Mouse (Mus musculus) kidney, adult 2 months (tissue): ENCODE data around the gene Rad9a.

ENCODE experiments used
- CTCF ChIP-seq: fragments of 200-500 bp; conservative IDR thresholded peaks from 2 replicates; pipeline ENCODE4 v1.5.1; 2011; ENCODE audit warnings: low read depth, mild to moderate bottlenecking, control low read depth, low read length, moderate library complexity, mixed read lengths; ENCODE audit not compliant: insufficient read depth, insufficient read length
- POLR2A ChIP-seq: fragments of 200-500 bp; IDR thresholded peaks from one replicate; pipeline ENCODE4 v1.6.1; 2011; ENCODE audit warnings: low read depth, low read length, control low read depth

DNA sequence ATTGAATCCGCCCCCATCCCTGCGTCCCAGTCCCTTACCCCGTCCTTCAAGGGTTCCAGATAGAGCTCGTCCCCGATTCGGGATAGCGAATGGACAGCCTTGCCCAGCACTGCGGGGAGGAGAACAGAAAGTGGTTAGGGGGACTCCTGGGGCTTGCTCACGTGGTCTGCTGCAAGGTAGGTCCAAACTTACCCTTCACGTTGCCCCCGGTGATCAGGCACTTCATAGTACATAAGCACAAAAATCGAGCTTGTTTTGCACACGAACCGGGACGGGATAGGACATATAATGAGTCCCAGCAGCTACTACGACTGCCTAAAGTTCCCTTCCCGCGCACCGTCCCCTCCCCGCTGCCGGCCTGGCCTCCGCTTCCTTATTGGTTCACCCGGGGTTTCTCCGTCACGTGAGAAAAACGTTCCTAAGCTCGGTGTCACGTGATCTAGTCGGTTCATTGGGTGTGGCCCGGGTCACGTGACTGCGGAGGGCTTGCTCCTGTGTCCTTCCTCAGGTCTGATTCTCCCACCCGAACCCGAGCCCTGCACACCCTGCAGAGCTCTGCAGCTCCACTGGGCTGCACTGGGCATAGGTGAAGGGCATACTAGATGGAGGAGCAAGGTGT lies at the start of gene Rad9a:
- no peak for TF ChIP-seq CTCF
- TF ChIP-seq POLR2A, result peak; percentile 75
